Mouse (Mus musculus) layer of hippocampus, postnatal 25 days (tissue): ENCODE results near the gene Mlycd. TPM values are rescaled to one million over a fixed set of nuclear protein-coding genes. Genes with fewer than 3 reads are reported as not detected.
"Not testable (repeated sequence)": the region's sequence is repeated elsewhere in the genome, so short reads cannot be mapped to it uniquely, and the experiment has no call there.

Source experiments
- DNase-seq, 2 experiments: peaks; one replicate each; pipeline ENCODE4 v3.0.0; 2022; ENCODE audit warnings: mixed read lengths in 2 of 2, low spot score in 1 of 2; ENCODE audit errors: extremely low spot score in 1 of 2
- total RNA-seq, 2 experiments: library from RNA; stranded (reverse); gene quantifications; 2 replicates each; pipeline ENCODE4 v1.2.3; 2021

Mlycd gene
- 10 to 100 TPM; 28.7 to 30.0 TPM for total RNA-seq

DNA sequence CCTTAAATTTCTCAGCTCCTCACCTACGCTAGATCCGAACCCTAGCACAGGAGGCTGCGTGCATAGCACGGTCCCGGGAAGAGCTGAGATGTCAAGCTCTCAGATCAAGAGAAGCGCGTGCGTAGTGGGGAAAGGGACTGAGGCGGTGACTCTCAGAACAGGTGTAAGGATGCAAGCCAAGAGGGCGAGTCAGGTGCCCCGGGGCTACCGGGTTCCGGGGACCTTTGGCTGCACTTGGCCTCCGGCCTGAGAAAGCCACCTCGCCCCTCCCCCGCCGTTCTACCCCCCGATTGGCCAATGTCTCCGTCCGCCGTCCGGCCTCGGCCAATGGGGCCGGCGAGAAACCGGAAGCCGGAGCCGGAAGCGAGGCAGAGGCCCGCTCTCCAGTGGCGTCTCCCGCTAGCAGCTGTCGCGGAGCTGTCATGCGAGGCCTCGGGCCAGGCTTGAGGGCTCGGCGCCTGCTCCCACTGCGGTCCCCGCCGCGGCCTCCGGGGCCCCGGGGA lies at the start of gene Mlycd:
Gene Mlycd, plus strand, starts transcription at position 355 of the 503 bp plus-strand sequence.
- DNase-seq = peak; percentile 79 to 84

DNA sequence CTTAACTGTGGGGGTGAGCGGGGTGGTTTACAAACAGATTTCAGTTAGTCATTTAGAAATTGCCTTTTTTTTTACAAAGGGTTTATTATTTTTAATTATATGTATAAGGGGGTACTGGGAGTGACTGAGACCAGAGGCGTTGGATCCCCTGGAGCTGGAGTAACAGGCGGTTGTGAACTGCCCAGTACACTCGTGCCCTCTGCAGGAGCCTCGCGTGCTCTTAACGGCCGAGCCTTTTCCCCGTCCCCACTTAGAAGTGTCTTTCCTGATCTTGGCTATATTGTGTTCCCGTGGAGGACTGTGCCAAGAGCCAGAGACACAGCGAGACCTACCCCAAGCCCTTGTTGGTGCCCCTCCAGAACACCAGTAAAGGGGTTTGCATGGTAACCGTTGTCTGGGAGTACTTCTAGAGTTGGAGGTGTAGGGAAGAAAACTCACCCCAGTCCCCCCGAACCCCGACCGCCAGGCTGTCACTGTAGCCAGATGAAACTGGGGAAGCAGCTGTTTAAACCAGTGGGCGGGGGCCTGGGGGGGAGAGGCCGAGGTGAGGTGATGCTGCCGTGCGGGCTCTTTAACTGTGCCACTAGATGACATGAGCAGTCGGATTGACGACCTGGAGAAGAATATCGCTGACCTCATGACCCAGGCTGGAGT lies 49.5 kb upstream of the Mlycd start:
- DNase-seq = no peak

DNA sequence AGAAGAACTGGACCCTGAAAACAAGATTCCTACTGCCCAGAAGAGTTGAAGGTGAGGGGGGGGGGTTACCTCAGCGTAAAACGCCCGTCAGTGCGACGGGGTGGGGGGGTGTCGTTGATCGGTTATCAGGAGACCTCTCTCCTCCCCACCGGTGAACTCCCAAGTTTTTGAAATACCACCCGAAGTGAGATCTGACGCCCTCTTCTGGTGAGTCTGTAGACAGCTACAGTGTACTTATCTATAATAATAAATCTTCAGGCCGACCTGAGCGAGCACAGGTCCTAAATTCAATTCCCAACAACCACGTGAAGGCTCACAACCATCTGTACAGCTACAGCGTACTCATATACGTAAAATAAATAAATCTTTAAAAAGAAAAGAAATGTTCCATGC lies 49.0 kb upstream of the Mlycd start:
- no peak for DNase-seq

DNA sequence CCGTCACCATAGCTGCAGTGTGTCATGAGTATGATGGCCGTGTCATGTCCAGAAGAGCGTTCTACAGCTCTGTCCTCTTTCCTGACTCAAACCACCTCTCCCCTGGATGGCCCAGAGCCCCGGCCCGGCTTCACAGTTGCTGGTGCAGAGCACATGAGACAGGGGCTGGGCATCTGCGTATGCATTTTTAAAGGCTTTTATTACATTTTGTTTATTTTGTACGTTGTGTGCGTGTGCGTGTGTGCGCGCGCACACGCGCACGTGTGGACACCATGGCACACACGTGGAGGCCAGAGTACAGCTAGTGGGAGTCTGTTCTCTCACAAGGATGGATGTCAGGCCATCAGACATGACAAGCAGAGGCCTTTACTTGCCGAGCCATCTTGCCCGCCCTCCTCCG lies 43.0 kb upstream of the Mlycd start:
- no peak for DNase-seq

DNA sequence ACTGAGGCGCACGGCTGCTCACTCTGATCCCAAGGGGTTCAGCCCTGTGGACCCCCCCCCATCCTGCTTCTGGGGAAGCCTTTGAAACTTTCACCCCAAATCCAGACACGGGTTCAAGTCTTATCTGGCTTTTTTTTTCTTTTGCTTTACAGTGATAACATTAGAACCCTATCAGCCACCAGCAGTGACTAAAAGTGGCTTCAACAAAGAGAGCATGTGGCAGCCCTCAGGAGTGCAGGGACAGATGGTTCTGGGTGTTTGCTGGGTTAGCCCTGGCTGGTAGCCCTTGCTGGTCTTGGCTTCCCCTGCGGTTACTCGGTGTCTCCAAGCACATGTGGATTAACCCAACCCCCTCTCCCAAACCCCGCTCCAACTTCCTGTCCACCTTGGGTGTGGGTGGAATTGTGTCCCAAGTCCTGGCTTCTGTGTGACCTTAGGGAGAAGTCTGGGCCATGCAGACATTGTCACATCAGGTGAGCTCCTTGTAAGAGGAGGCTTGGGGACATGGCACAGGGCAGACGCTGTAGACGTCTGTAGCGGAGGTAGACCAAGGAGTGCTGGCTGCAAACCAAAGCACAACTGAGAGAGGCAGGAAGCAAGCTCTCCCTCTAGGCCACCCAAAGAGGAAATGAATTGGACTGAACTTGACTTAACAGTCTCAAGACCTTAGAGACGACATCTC lies 41.6 kb upstream of the Mlycd start:
- DNase-seq = no peak

DNA sequence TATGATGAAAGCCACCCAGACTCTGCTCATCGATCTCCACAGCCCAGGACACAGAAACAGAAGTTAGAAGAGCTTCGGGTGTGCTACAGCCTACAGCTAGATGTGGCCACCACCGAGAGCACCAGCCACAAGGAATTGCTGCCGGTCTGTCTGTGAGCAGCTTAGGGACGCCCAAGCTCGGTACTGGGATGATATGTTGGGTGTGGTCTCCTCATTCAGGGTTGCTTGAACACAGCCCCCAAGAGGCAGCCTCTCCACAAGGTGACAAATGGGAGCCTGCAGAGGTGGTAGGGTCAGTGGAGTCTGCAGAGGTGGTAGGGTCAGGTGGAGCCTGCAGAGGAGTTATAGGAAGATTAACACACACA lies 41.0 kb upstream of the Mlycd start:
- no peak for DNase-seq

DNA sequence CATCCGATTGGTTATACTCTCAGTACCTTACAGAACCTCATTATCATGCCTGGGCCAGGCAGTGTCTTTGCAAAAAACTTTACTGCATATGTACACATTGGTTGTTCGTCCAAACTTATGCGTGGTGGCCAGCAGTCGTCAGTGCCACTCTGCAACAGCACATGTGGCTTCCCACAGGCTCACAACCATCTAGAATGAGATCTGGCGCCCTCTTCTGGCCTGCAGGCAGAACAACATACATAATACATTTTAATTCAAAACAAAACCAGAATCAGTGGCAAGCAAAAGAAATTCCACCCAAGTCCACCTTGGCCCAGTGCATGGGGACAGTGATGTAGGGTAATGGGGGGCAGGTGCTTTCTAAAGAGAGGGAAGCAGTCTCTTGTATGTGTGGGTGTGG lies 38.0 kb upstream of the Mlycd start:
- not testable (repeated sequence) for DNase-seq

DNA sequence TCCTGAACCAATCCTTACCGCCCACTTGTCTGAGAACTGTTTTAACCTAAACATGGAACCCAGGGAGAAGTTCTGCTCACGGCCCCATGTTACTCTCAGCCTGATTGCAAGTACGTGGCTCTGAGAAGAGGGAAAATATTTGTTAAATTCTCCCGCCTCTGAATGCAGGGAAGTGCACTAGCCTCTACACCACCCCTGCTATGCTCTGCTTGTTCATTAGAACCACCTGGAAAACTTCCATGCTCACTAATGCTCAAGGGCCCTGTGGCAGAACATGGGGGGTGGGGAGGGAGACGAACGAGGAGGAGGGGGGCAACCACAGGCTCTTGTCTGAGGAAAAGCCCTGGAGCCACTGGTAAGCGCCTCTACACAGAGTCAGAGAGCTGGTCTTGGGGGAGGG lies 36.5 kb upstream of the Mlycd start:
- no peak for DNase-seq

DNA sequence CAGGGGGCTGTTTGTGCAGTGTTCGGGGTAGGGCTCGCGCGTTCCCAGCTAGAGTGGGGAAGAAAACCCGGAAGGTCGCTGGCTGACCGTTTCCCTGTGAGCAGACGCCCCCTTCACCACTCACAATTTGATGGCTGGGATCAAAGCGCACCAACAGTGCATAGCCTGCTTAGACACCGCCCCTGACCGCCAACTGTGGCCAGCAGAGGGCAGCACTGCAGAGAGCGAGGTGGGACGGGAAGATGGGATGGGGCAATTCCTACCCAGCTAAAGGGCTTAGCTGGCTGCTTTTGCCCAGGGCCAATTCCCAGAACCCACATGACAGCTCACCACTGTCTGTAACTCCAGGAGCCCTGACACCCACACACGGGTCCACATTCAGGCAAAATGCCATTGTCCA lies 35.8 kb upstream of the Mlycd start:
- DNase-seq = peak; percentile 23 to 58

DNA sequence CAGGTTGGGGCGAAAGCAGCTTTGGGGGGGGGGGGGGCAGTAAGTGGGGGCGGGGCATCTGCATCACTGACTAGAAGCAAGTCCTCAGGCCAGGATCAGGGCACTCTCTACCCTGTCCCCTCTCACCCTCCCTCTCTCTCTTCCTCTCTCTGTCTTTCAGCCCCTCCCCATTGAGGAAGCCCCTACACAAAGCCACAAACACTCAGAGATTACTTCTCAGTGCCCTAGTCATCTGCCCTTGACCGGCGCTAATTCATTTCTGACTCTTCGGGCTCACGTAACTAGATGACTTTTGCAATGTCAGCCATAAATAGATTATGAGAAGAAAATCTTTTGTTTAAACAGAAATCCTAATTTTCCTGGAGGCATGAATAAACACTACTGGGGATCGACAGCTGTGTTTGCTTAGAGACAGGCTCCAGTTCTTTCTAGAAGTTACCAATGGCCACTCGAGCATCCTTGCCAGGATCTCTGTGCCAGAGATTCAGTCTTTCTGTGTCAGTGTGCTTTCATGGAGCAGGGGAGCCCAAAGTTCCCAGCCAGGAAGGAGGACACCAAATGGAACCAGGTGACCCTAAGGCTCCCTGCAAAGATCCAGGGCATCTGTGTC lies 33.9 kb upstream of the Mlycd start:
- no peak for DNase-seq

DNA sequence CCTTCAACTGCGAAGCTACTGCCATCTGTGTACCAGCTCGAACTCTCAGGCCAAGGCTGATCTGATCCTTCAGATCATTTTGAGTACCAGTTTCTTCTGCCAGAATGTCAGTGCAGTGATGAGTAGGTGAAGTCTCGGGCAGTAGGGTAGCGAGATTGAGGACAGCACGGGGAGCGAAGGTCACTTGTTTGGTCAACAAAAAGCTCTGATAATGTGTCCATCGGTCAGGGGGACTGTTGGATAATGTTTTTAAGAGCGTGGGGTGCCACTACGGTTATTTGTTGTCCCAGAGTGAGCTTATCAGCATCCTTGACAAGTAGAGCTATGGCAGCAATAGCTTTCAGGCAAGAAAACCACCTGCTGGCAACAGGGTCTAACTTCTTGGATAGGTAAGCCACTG lies 20.0 kb upstream of the Mlycd start:
- not testable (repeated sequence) for DNase-seq

DNA sequence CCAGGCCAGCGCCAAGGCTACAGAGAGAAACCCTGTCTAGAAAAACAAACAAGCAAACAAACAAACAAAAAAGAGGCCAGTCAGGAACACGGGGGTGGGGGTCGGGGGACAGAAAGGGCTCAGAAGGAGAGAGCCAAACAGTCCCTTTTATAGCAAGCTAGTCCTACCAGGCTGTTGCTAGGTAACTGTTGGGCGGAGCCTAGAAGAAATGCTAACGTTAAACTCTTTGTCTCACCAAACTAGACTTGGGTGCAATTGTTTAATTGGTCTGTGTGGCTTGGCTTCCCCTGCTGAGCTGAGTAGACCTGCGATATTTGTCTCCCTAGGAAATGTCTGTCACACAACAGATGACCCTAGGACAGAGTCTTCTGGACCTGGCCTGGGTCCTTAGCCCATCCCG lies 16.2 kb upstream of the Mlycd start:
- no peak for DNase-seq

DNA sequence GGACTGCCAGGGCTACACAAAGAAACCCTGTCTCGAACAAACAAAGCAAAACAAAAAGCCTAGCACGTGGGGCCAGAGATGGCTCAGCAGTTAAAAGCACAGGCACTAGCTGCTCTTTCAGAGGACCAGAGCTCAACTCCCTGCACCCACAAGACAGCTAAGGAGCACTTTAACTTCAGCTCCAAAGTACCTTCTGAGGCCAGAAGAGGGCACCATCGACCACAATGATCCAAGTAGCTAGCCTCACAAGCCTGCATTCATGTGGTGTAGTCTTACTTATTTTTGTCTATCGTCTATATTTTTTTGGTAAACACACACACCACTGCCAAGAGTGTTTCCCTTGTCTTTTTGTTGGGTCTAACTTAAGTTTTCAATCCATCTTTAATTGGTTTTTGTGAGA lies 14.1 kb upstream of the Mlycd start:
- DNase-seq = no peak

DNA sequence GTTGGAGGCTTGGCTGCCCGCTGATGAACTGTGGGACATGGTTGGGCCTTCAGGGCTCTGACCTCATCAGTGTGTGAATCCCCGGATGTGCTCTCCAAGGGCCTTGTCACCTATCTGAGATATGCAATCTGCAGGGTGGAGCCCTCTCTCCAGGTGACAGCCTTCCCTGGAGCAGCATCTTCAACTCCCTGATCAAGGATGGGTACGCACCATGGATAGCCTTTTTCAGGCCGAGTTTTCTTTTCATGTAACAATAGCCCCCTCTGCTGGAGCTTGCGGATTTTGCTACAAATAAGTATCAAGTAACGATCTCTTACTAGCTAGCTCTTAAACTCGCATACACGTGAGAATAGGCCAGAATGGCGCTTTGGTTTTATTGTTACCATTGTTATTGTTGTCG lies 10.2 kb upstream of the Mlycd start:
- DNase-seq = peak; percentile 62 to 86

DNA sequence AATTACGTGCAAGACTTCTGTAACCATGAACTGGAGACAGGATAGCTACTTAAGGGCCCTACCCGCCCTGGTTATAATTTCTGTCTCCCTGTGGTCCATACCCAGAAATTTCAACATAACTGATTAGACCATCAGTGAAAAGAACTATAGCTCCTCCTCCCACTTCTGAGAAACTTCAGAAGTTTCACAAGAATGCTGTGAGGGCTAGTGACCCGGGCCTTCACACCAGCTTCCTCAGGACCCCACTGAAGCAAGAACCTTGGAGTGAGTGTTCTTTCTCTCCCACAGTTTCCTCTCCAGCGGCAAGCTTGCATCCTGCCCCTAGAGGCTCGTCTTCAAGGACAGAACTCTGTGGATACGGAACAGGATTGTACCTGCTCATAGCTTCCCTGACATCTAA lies 8.8 kb upstream of the Mlycd start:
- no peak for DNase-seq

DNA sequence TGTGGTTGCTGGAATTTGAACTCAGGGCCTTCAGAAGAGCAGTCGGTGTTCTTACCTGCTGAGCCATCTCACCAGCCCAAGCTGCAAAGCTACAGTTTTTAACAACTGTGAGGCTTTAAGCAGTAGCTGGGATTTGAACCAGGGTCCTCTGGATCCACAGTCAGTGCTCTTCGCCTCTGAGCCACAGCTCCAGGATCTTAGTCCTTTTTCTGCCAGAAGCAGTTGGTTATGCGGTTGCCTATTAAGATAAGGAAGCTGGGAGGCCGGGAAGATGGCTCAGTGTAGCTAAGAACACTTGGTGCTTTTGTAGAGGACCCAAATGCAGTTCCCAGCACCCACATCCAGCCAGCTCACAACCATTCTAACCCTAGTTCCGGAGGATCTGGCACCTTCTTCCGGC lies 7.7 kb upstream of the Mlycd start:
- no peak for DNase-seq

DNA sequence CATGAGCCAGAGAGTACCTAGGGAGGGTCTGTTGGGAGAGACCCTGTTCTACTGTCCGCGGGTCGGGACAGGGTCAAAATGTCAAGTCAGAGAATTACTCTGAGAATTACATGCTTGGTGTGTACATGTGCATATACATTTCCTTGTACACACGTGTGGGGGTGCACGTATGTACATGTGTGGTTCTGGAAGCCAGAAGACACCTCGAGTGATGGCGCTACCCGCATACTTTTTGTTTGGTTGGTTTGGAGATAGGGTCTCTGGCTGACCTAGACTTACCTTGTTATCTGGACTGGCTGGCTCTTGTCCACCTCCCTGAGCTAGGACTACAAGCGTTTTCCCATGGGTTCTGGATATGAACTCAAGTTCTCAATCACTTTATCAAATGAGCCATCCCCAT lies 581 bp upstream of the Mlycd start:
- no peak for DNase-seq

DNA sequence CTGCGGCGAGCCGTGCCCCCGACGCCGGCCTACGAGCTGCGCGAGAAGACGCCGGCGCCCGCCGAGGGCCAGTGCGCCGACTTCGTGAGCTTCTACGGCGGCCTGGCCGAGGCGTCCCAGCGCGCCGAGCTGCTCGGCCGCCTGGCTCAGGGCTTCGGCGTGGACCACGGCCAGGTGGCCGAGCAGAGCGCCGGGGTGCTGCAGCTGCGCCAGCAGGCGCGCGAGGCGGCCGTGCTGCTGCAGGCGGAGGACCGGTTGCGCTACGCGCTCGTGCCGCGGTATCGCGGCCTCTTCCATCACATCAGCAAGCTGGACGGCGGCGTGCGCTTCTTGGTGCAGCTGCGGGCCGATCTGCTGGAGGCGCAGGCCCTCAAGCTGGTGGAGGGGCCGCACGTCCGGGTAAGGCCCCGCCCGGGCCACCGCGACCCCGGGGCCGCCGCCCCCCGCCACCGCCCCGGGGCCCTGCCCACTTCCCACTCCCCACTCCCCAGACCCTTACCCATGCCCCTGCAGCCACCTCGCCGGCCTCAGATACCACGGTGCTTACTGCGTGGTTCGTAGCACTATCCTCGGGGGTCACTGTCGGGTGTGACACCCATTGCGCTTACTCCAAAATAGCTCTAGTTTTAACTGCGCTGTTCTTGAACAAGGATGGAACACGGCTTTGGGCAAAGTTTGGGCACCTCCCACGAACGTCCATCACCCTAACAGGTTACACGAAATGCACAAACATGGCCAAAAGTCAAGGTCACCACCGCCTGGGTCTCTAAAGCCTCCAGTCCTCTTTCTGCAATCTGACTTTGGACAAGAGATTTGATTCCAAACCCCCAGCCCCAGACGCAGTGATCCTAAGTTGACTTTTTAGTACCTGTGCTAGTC lies 633 bp downstream of the Mlycd start:
- DNase-seq = no peak

DNA sequence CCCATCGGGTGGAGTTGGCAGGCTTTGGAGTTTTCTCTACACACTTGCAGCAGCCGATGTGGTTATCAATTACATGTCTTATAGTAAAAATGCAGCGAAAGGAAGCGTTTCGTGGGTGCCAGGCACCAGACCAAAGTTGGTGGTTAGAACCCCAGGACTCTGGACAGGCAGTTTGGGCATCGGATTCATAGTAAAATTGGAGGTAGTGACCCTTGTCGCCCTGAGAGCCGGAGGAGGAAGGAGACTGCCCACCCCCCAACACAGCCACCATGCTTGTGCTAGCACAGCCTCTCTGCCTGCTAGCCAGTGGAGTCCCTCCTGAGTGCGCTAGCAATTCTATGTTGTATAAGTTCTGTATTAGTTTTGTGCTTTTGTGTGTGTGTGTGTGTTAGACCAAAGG lies 3.9 kb downstream of the Mlycd start:
- DNase-seq = no peak

DNA sequence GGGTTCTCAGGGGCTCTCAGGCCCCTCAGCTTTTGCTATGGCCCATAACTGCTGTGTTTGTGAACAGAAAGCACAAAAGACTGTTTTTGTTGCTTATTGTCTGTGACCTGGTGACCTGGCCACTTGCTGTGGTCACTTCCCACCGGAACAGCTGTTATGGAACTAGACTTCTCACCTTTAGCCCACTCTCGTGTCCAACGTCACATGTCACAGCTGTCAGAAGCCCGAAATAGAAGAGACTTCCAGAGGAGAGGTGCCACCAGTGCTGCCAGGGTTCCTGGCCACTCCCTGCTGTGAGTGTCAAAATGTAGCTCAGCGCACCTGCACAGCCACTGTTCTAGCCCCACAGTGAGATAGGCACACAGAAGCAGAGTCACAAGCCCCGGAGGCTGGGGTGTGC lies 4.6 kb downstream of the Mlycd start:
- DNase-seq = no peak

DNA sequence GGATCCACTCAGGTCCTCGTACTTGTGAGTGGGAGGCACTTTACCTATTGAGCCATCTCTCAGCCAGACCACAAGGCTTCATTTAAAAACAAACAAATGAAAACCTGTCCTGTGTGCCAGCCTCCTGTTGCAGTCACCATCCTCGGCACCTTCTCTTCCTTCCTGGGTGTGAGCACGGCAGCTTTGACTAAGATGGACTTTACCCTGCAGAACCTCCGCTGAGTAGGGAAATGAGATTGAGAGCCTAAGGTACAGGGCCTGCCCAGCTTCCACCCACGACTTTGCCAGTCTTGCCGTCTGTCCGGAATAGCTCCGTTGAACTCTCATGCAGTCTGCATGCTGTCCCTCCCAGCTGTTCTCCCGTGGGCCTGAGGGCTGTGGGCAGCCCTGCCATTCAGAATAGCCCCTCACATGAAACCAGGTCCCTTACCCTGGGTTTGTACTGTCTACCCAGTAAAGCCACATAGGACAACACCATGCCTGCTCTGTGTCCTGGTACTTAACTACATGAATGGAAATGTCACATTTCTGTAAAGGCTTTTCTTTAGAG lies 5.5 kb downstream of the Mlycd start:
- DNase-seq = no peak
